Mouse (Mus musculus): ENCODE measurements at regions not wholly inside any gene's neighbourhood (a gene's known extent, or its start where the extent isn't known, plus 50 kb on each side); places are given as distances from the start of the nearest gene placed in this dataset.
"Not testable (repeated sequence)": the region's sequence is repeated elsewhere in the genome, so short reads cannot be mapped to it uniquely, and the experiment has no call there.

- no peak for DNase-seq (ENCODE audit: low spot score in 2 of 2)
- intact Hi-C loops (cut with DNase I): no loop called here
These were observed 1043.4 kb upstream of the Sel1l start for GRCm38 (mm10) chr12:92892315-92892714.

- DNase-seq (ENCODE audit: low spot score in 2 of 2); intact Hi-C loops (cut with DNase I): not testable (repeated sequence)
These were observed 1042.7 kb upstream of the Sel1l start for GRCm38 (mm10) chr12:92891663-92892062.

GRCm38 (mm10) chr12:92891126-92891525 is 1042.2 kb upstream of the Sel1l start:
- DNase-seq (ENCODE audit: low spot score in 2 of 2); intact Hi-C loops (cut with DNase I): not testable (repeated sequence)

GRCm38 (mm10) chr12:92887747-92888146 is 1038.8 kb upstream of the Sel1l start:
- no peak for DNase-seq (ENCODE audit: low spot score in 2 of 2)
- intact Hi-C loops (cut with DNase I): no loop called here

- intact Hi-C loops (cut with DNase I); DNase-seq (ENCODE audit: low spot score in 2 of 2): not testable (repeated sequence)
These were observed 1037.6 kb upstream of the Sel1l start for GRCm38 (mm10) chr12:92886394-92887075.

GRCm38 (mm10) chr12:92884014-92884413 is 1035.1 kb upstream of the Sel1l start:
- DNase-seq (ENCODE audit: low spot score in 2 of 2); intact Hi-C loops (cut with DNase I): not testable (repeated sequence)

- intact Hi-C loops (cut with DNase I); DNase-seq (ENCODE audit: low spot score in 2 of 2): not testable (repeated sequence)
These were observed 1034.1 kb upstream of the Sel1l start for GRCm38 (mm10) chr12:92883091-92883490.

- intact Hi-C loops (cut with DNase I); DNase-seq (ENCODE audit: low spot score in 2 of 2): not testable (repeated sequence)
These were observed 1033.6 kb upstream of the Sel1l start for GRCm38 (mm10) chr12:92882540-92882939.

GRCm38 (mm10) chr12:92873602-92874001 is 1024.6 kb upstream of the Sel1l start:
- intact Hi-C loops (cut with DNase I): no loop called here
- no peak for DNase-seq (ENCODE audit: low spot score in 2 of 2)

GRCm38 (mm10) chr12:92869336-92869735 is 1020.4 kb upstream of the Sel1l start:
- intact Hi-C loops (cut with DNase I): no loop called here
- no peak for DNase-seq (ENCODE audit: low spot score in 2 of 2)

GRCm38 (mm10) chr12:92823090-92823786 is 974.3 kb upstream of the Sel1l start:
- DNase-seq (ENCODE audit: low spot score in 2 of 2): no peak
- intact Hi-C loops (cut with DNase I): no loop called here

- intact Hi-C loops (cut with DNase I): no loop called here
- no peak for DNase-seq (ENCODE audit: low spot score in 2 of 2)
These were observed 969.7 kb upstream of the Sel1l start for GRCm38 (mm10) chr12:92818610-92819009.

- intact Hi-C loops (cut with DNase I): no loop called here
These were observed 952.2 kb upstream of the Sel1l start for GRCm38 (mm10) chr12:92801121-92801520.

GRCm38 (mm10) chr12:92783362-92783761 is 934.4 kb upstream of the Sel1l start:
- DNase-seq (ENCODE audit: low spot score in 2 of 2): no peak
- intact Hi-C loops (cut with DNase I): no loop called here

More at GRCm38 (mm10) chr12:92801121-92801520, 952.2 kb upstream of the Sel1l start:
- no peak for DNase-seq (ENCODE audit: low spot score in 2 of 2)

- intact Hi-C loops (cut with DNase I): no loop called here
These were observed 930.8 kb upstream of the Sel1l start for GRCm38 (mm10) chr12:92779695-92780292.

GRCm38 (mm10) chr12:92775668-92776067 is 926.7 kb upstream of the Sel1l start:
- peak in 1 of 2 experiments; percentile 2 for DNase-seq (ENCODE audit: low spot score in 2 of 2)
- intact Hi-C loops (cut with DNase I): no loop called here

More at GRCm38 (mm10) chr12:92779695-92780292, 930.8 kb upstream of the Sel1l start:
- no peak for DNase-seq (ENCODE audit: low spot score in 2 of 2)

- no peak for DNase-seq (ENCODE audit: low spot score in 2 of 2)
- intact Hi-C loops (cut with DNase I): no loop called here
These were observed 899.6 kb upstream of the Sel1l start for GRCm38 (mm10) chr12:92748576-92748975.

- no peak for DNase-seq (ENCODE audit: low spot score in 2 of 2)
- intact Hi-C loops (cut with DNase I): no loop called here
These were observed 891.9 kb upstream of the Sel1l start for GRCm38 (mm10) chr12:92740818-92741217.

- no peak for DNase-seq (ENCODE audit: low spot score in 2 of 2)
These were observed 890.2 kb upstream of the Sel1l start for GRCm38 (mm10) chr12:92739196-92739595.

GRCm38 (mm10) chr12:92737623-92738370 is 888.8 kb upstream of the Sel1l start:
- intact Hi-C loops (cut with DNase I): no loop called here
- DNase-seq (ENCODE audit: low spot score in 2 of 2): peak; percentile 4 to 45

More at GRCm38 (mm10) chr12:92739196-92739595, 890.2 kb upstream of the Sel1l start:
- intact Hi-C loops (cut with DNase I): no loop called here

All from left cerebral cortex, postnatal 25 days (tissue).